Mouse (Mus musculus) heart, adult 8-10 months (tissue): ENCODE data around the gene Olfr229. TPM values are rescaled to one million over a fixed set of nuclear protein-coding genes. Genes with fewer than 3 reads are reported as not detected.
"Not testable (repeated sequence)": the region's sequence is repeated elsewhere in the genome, so short reads cannot be mapped to it uniquely, and the experiment has no call there.

Experiments
- DNase-seq: peaks from one replicate; pipeline ENCODE4 v3.0.0; 2022; ENCODE audit warnings: low spot score
- total RNA-seq, 4 experiments: library from RNA; stranded (reverse); gene quantifications; 2 replicates each; pipeline ENCODE4 v1.2.4; 2022

The Olfr229 gene
- total RNA-seq, result not detected

GRCm38 (mm10) chr9:39907036-39907435 is at the start of gene Olfr229:
Gene Olfr229, plus strand, starts transcription at chr9:39907336.
- no peak for DNase-seq

- DNase-seq, result no peak
Measured at GRCm38 (mm10) chr9:39866122-39866521, 41.0 kb upstream of the Olfr229 start, which contains the start of gene Olfr972. Gene Olfr972, plus strand, starts transcription at chr9:39866422.

GRCm38 (mm10) chr9:39871986-39872385 is 35.1 kb upstream of the Olfr229 start:
- not testable (repeated sequence) for DNase-seq

DNA sequence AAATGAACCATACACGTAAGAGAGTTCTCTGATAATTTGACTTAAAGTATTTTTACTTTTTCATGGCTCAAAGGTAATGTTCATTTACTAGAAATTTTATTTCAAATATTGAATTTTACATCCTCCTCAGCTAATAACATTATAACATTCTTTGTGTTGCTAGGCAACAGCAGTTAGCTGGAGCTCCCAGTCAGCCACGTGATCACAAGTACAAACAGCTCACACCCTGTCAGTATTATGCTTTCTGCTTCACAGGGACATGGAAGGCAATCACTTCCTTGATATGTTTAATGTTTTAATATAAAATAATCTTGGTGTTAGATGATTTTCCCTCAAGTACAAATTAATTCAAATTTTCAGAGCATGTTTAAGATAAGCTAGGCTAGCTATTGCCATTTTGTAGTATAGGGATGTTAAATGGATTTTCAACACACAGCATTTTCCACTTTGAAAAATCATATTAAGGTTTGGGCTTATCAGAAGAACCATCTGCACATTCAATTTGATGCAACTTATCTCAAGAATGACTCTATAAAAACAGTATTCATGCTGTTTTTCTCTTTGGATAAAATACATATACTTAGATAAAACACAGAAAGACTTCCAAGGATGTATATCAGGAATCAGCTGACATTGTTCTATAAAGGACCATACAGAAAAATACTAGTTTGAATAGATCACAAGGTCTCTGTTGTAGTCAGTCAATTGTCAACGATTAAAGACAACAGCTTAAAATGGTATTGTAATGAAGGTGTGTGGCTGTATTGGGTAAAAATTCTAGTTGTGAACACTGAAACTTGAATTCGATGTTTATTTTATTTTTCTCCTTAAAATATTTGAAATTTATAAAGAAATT is 29.4 kb upstream of the Olfr229 start:
- DNase-seq, result not testable (repeated sequence)

GRCm38 (mm10) chr9:39905106-39905505 is 2.0 kb upstream of the Olfr229 start:
- no peak for DNase-seq

DNA sequence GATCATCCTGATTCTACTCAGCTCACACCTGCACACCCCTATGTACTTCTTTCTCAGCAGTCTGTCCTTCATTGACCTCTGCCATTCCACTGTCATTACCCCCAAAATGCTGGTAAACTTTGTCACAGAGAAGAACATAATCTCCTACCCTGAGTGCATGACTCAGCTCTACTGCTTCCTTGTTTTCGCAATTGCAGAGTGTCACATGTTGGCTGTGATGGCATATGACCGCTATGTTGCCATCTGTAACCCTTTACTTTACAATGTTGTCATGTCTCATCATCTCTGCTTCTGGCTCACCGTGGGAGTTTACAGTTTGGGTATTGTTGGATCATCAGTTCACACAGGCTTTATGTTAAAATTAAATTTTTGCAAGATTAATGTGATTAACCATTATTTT is 2.8 kb downstream of the Olfr229 start:
- DNase-seq, result no peak

DNA sequence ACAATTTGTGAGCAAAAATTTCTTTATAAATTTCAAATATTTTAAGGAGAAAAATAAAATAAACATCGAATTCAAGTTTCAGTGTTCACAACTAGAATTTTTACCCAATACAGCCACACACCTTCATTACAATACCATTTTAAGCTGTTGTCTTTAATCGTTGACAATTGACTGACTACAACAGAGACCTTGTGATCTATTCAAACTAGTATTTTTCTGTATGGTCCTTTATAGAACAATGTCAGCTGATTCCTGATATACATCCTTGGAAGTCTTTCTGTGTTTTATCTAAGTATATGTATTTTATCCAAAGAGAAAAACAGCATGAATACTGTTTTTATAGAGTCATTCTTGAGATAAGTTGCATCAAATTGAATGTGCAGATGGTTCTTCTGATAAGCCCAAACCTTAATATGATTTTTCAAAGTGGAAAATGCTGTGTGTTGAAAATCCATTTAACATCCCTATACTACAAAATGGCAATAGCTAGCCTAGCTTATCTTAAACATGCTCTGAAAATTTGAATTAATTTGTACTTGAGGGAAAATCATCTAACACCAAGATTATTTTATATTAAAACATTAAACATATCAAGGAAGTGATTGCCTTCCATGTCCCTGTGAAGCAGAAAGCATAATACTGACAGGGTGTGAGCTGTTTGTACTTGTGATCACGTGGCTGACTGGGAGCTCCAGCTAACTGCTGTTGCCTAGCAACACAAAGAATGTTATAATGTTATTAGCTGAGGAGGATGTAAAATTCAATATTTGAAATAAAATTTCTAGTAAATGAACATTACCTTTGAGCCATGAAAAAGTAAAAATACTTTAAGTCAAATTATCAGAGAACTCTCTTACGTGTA is 21.1 kb downstream of the Olfr229 start:
- not testable (repeated sequence) for DNase-seq

DNA sequence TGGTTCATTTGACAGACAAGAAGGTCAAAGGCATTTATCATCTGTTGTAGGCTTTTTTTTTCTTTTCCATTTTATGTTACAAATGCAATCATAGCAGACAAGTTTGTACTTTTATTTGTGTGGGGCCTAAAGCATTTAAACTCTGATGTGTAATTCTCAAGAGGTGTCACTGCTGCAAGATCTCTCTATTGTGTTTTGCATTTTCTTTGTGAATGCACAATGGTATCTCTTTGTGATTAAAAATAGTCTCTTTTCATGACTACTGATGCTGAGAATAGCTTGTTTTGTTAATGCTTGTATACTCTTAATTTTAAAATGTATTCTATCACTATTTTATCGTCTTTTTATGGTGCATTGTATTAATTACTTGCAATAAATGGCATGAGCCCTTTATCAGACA is 21.7 kb downstream of the Olfr229 start:
- not testable (repeated sequence) for DNase-seq

GRCm38 (mm10) chr9:39937201-39937600 is 30.1 kb downstream of the Olfr229 start, which contains the start of gene Olfr974:
Gene Olfr974, plus strand, starts transcription at chr9:39937501.
- no peak for DNase-seq

- no peak for DNase-seq
Measured at GRCm38 (mm10) chr9:39951946-39952345, 44.8 kb downstream of the Olfr229 start, which contains the start of gene Olfr975. Gene Olfr975, minus strand, starts transcription at chr9:39952046.

GRCm38 (mm10) chr9:39961033-39961432 is 53.9 kb downstream of the Olfr229 start, which contains the start of gene Olfr976:
Gene Olfr976, minus strand, starts transcription at chr9:39961133.
- DNase-seq, result not testable (repeated sequence)

Other genes with a start within 250 kb of the Olfr229 start
- gene Olfr963, start 240.1 kb upstream of the Olfr229 start, total RNA-seq, result not detected
- not detected for gene Olfr149, start 200.2 kb upstream of the Olfr229 start, total RNA-seq
- gene Olfr965, start 196.0 kb upstream of the Olfr229 start, total RNA-seq, result not detected
- gene Olfr150, start 176.4 kb upstream of the Olfr229 start, total RNA-seq, result not detected
- not detected for gene Olfr967, start 161.1 kb upstream of the Olfr229 start, total RNA-seq
- not detected for gene Olfr968, start 124.1 kb upstream of the Olfr229 start, total RNA-seq
- not detected for gene Olfr969, start 116.4 kb upstream of the Olfr229 start, total RNA-seq
- not detected for gene Olfr970, start 98.5 kb upstream of the Olfr229 start, total RNA-seq
- gene Olfr971, start 70.5 kb upstream of the Olfr229 start, total RNA-seq, result not detected
- gene Olfr972, start 40.9 kb upstream of the Olfr229 start, total RNA-seq, result not detected
- gene Olfr974, start 30.2 kb downstream of the Olfr229 start, total RNA-seq, result not detected
- gene Olfr975, start 44.7 kb downstream of the Olfr229 start, total RNA-seq, result not detected
- not detected for gene Olfr976, start 53.8 kb downstream of the Olfr229 start, total RNA-seq
- gene Olfr978, start 84.8 kb downstream of the Olfr229 start, total RNA-seq, result not detected
- not detected for gene Olfr979, start 96.1 kb downstream of the Olfr229 start, total RNA-seq
- gene Olfr980, start 102.2 kb downstream of the Olfr229 start, total RNA-seq, result not detected
- not detected for gene Olfr981, start 114.1 kb downstream of the Olfr229 start, total RNA-seq
- not detected for gene Olfr982, start 166.5 kb downstream of the Olfr229 start, total RNA-seq
- not detected for gene Olfr983, start 186.3 kb downstream of the Olfr229 start, total RNA-seq
- gene Olfr984, start 206.9 kb downstream of the Olfr229 start, total RNA-seq, result not detected
- not detected for gene Olfr985, start 222.8 kb downstream of the Olfr229 start, total RNA-seq
- gene Tmem225, start 240.8 kb downstream of the Olfr229 start, total RNA-seq, result not detected